Mouse (Mus musculus) CH12.LX (cell line): ENCODE measurements around the gene Galnt12. TPM values are rescaled to one million over a fixed set of nuclear protein-coding genes. Genes with fewer than 3 reads are reported as not detected.

ENCODE experiments used
- DNase-seq: peaks from one replicate; pipeline ENCODE4 v3.0.0-alpha.2; 2013; ENCODE audit errors: extremely low read depth
- H3K27ac ChIP-seq: 2 replicates; pipeline ENCODE4 v1.5.1; 2012; ENCODE audit warnings: low read depth, mild to moderate bottlenecking, control low read depth, moderate library complexity; ENCODE audit not compliant: insufficient read depth
- H3K27me3 ChIP-seq: replicated peaks from 2 replicates; pipeline ENCODE3; 2012; ENCODE audit warnings: inconsistent platforms
- H3K36me3 ChIP-seq, 2 experiments: replicated peaks in 1 of 2; 2 replicates each; pipeline versions ENCODE3 to v1.6.1; 2012; ENCODE audit warnings: inconsistent platforms in 1 of 2, low read length in 1 of 2, mild to moderate bottlenecking in 1 of 2, mixed read lengths in 1 of 2, moderate library complexity in 1 of 2; ENCODE audit not compliant: control insufficient read depth in 1 of 2, insufficient read depth in 1 of 2
- H3K4me1 ChIP-seq, 2 experiments: 2 replicates each; pipeline ENCODE4 v1.6.1; 2012; ENCODE audit warnings: inconsistent platforms in 1 of 2, moderate library complexity in 1 of 2; ENCODE audit not compliant: insufficient read depth in 2 of 2, control insufficient read depth in 1 of 2
- H3K4me2 ChIP-seq: 2 replicates; pipeline ENCODE4 v1.6.1; 2012; ENCODE audit warnings: low read depth, mild to moderate bottlenecking, control low read depth; ENCODE audit not compliant: poor library complexity, insufficient read depth, severe bottlenecking
- H3K4me3 ChIP-seq, 3 experiments: fragments of 150-350 bp in 1 of 3; sonication (generic) in 1 of 3; replicated peaks in 1 of 3; 2 replicates each; pipeline versions ENCODE3 to v1.5.1; 2011 to 2012; ENCODE audit warnings: low read depth in 2 of 3, low read length in 2 of 3, mild to moderate bottlenecking in 2 of 3, moderate library complexity in 2 of 3, control low read depth in 1 of 3, improper control_type of control experiment in 1 of 3, inconsistent platforms in 1 of 3, mixed read lengths in 1 of 3; ENCODE audit not compliant: poor library complexity in 1 of 3
- H3K79me2 ChIP-seq: replicated peaks from 2 replicates; pipeline ENCODE4 v1.6.1; 2012; ENCODE audit warnings: mild to moderate bottlenecking, moderate library complexity; ENCODE audit not compliant: control insufficient read depth, poor library complexity, insufficient read depth, severe bottlenecking; ENCODE audit errors: extremely low read depth
- H3K9ac ChIP-seq: 2 replicates; pipeline ENCODE4 v1.6.1; 2012; ENCODE audit warnings: low read depth, mild to moderate bottlenecking, control low read depth, moderate library complexity; ENCODE audit not compliant: insufficient read depth
- H3K9me3 ChIP-seq: replicated peaks from 2 replicates; pipeline ENCODE3; 2012; ENCODE audit warnings: low read length, inconsistent platforms, mixed read lengths
- BHLHE40 ChIP-seq: IDR thresholded peaks from 2 replicates; pipeline ENCODE4 v1.6.1; 2011; ENCODE audit warnings: mild to moderate bottlenecking, low read depth, low read length, improper control_type of control experiment
- E2F4 ChIP-seq: IDR thresholded peaks from 2 replicates; pipeline ENCODE4 v1.6.1; 2011; ENCODE audit warnings: low read depth, low read length, improper control_type of control experiment; ENCODE audit not compliant: insufficient replicate concordance
- ELF1 ChIP-seq: IDR thresholded peaks from 2 replicates; pipeline ENCODE4 v1.6.1; 2014; ENCODE audit warnings: low read depth, mild to moderate bottlenecking, inconsistent platforms, low read length, improper control_type of control experiment
- EP300 ChIP-seq: IDR thresholded peaks from 2 replicates; pipeline ENCODE4 v1.6.1; 2011; ENCODE audit warnings: low read length, improper control_type of control experiment
- GABPA ChIP-seq: IDR thresholded peaks from 2 replicates; pipeline ENCODE4 v1.6.1; 2012; ENCODE audit warnings: low read depth, low read length, improper control_type of control experiment, inconsistent platforms; ENCODE audit not compliant: insufficient replicate concordance
- HCFC1 ChIP-seq: IDR thresholded peaks from 2 replicates; pipeline ENCODE4 v1.6.1; 2012; ENCODE audit warnings: low read depth, mild to moderate bottlenecking, inconsistent platforms, low read length, improper control_type of control experiment
- IRF4 ChIP-seq: IDR thresholded peaks from 2 replicates; pipeline ENCODE4 v1.6.1; 2014; ENCODE audit warnings: low read depth, mild to moderate bottlenecking, inconsistent platforms, low read length, improper control_type of control experiment
- JUND ChIP-seq: conservative IDR thresholded peaks from 2 replicates; pipeline ENCODE4 v1.6.1; 2011; ENCODE audit warnings: low read depth, low read length, improper control_type of control experiment
- MAZ ChIP-seq: IDR thresholded peaks from 2 replicates; pipeline ENCODE4 v1.6.1; 2012; ENCODE audit warnings: low read depth, mild to moderate bottlenecking, inconsistent platforms, low read length, improper control_type of control experiment, moderate library complexity
- PAX5 ChIP-seq: IDR thresholded peaks from 2 replicates; pipeline ENCODE4 v1.6.1; 2012; ENCODE audit warnings: low read length, inconsistent platforms, mixed read lengths
- POLR2A ChIP-seq: IDR thresholded peaks from 2 replicates; pipeline ENCODE4 v1.6.1; 2011; ENCODE audit warnings: low read depth, mild to moderate bottlenecking, improper control_type of control experiment, low read length
- SMC3 ChIP-seq: IDR thresholded peaks from 2 replicates; pipeline ENCODE4 v1.6.1; 2011; ENCODE audit warnings: low read depth, low read length, improper control_type of control experiment
- TBP ChIP-seq: conservative IDR thresholded peaks from 2 replicates; pipeline ENCODE4 v1.6.1; 2011; ENCODE audit warnings: low read depth, low read length, improper control_type of control experiment
- UBTF ChIP-seq: IDR thresholded peaks from 2 replicates; pipeline ENCODE4 v1.6.1; 2012; ENCODE audit warnings: low read depth, mild to moderate bottlenecking, inconsistent platforms, low read length, improper control_type of control experiment, moderate library complexity
- USF1 ChIP-seq: IDR thresholded peaks from 2 replicates; pipeline ENCODE4 v1.6.1; 2014; ENCODE audit warnings: low read depth, mild to moderate bottlenecking, inconsistent platforms, low read length, improper control_type of control experiment
- ZKSCAN1 ChIP-seq: IDR thresholded peaks from 2 replicates; pipeline ENCODE4 v1.6.1; 2012; ENCODE audit warnings: low read depth, inconsistent platforms, low read length, improper control_type of control experiment, borderline replicate concordance
- ZNF384 ChIP-seq: IDR thresholded peaks from 2 replicates; pipeline ENCODE4 v1.6.1; 2012; ENCODE audit warnings: low read depth, low read length, improper control_type of control experiment, inconsistent platforms
- dilution Hi-C: fragments of 300-500 bp; cut with MboI; formaldehyde crosslinking; loops from 2 replicates; pipeline ENCODE4 v1.14.3; 2020; ENCODE audit warnings: low sequenced_read_pairs; ENCODE audit not compliant: extremely low pct_unique_long_range_greater_than_20kb, extremely low pct_ligation_motif_present
- in situ Hi-C: fragments of 300-500 bp; cut with MboI; formaldehyde crosslinking; loops from 3 replicates; pipeline ENCODE4 v1.14.3; 2019; ENCODE audit warnings: low sequenced_read_pairs, low pct_ligation_motif_present, low pct_unique_long_range_greater_than_20kb, mixed read lengths
- polyA plus RNA-seq: library from polyadenylated mRNA; unstranded; fragments of >175 nt; gene quantifications from 2 replicates; pipeline ENCODE4 v1.2.1, GENCODE M21; 2012; ENCODE audit warnings: low read depth; ENCODE audit not compliant: insufficient read length
- total RNA-seq, 2 experiments: library from RNA; depleted of rRNA; stranded (reverse); fragments of 300-350 nt in 1 of 2; fragments of >200 nt in 1 of 2; gene quantifications; 2 replicates each; pipeline ENCODE4 v1.2.3; 2012 to 2014

Galnt12 gene
- total and polyA plus RNA-seq, 3 experiments: 15.8 to 16.4 (median 16.1) TPM

DNA sequence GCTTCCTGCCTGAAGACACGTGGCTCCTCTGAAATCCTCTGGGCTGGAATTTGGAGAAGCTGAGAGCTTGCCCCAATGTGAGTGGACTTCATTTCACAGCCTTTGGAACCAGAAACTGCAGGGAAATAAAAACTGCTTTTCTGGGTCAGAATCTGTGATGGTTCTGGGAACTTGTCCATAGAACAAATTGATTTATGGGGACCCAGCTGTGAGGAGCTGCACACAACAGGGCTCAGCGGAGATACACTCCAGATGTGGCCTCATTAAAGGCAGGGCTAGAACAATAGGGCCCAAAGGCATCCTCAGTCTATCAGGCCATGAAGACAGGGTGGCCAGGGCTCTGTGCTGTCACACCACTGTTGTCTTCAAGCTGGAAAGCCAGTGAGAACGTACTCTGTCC lies 40.7 kb downstream of the Galnt12 start:
- H3K4me2 ChIP-seq: no peak overlapping the region
- DNase-seq: no peak
- in situ Hi-C loops: no loop called here
- no peak overlapping the region for H3K27ac ChIP-seq
- peaks cover under 1% of the 10 kb centered on the region for H3K9me3 ChIP-seq
- dilution Hi-C loops: no loop called here
- no peaks in the 10 kb centered on the region for H3K27me3 ChIP-seq
- H3K36me3 ChIP-seq: no peaks in the 10 kb centered on the region
- no peak overlapping the region for H3K4me3 ChIP-seq
- no peaks in the 10 kb centered on the region for H3K79me2 ChIP-seq
- H3K4me1 ChIP-seq: peaks cover 0 to 55% of the 10 kb centered on the region in 2 experiments; a peak in 3 of 4 replicates
- TF ChIP-seq HCFC1: no peak
- TF ChIP-seq IRF4: no peak
- TF ChIP-seq ELF1: no peak
- no peak for TF ChIP-seq TBP
- no peak for TF ChIP-seq POLR2A
- no peak for TF ChIP-seq ZKSCAN1
- TF ChIP-seq UBTF: no peak
- no peak for TF ChIP-seq GABPA
- TF ChIP-seq EP300: no peak
- no peak for TF ChIP-seq BHLHE40
- no peak for TF ChIP-seq E2F4
- TF ChIP-seq JUND: no peak
- no peak for TF ChIP-seq PAX5
- no peak for TF ChIP-seq USF1
- no peak overlapping the region for H3K9ac ChIP-seq

DNA sequence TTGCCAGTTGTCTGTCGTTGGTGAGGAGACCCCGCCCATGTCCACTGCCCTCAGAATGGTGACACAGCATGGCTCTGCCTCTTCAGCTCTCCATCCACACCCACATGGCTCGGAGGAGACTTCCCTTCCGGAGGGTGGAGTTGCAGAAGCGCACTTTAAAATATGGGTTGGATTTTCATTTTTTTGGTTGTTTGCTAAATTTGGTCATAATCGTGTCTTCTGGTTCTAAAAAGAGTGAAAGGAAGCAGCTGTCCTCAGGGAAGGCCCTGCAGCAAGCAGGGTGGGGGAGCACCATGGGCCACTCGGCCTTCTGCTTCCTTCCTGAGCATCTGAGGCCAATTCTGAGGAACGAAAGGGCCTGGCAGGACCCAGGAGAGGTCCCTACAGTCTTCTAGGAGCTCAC lies 45.0 kb downstream of the Galnt12 start:
- H3K79me2 ChIP-seq: no peaks in the 10 kb centered on the region
- H3K4me1 ChIP-seq: peaks cover 0 to 73% of the 10 kb centered on the region in 2 experiments; a peak in 3 of 4 replicates
- H3K4me2 ChIP-seq: no peak overlapping the region
- no peak overlapping the region for H3K27ac ChIP-seq
- TF ChIP-seq ZNF384: no peak
- no peak for TF ChIP-seq SMC3
- TF ChIP-seq MAZ: no peak
- TF ChIP-seq, all 38 proteins: peak for 0
- DNase-seq: no peak
- Histone ChIP-seq H3K36me3 (no peaks in the 10 kb centered on the region), H3K9ac (no peak overlapping the region), H3K4me3 (no peak overlapping the region), H3K9me3 (no peaks in the 10 kb centered on the region), H3K27me3 (no peaks in the 10 kb centered on the region)
- dilution Hi-C loops: no loop called here
- in situ Hi-C loops: no loop called here
